Mouse (Mus musculus) hindbrain, embryonic 12.5 days (tissue): Measurements from ENCODE around the gene Slc4a4. TPM values are rescaled to one million over a fixed set of nuclear protein-coding genes. Genes with fewer than 3 reads are reported as not detected.

Experiments used
- ATAC-seq: fragments of 200-750 bp; cut with Nextera tagmentation; 2 replicates; pipeline ENCODE4 v1.8.0; 2017; ENCODE audit warnings: moderate TSS enrichment; ENCODE audit not compliant: low FRiP score
- H3K27ac ChIP-seq: fragments of 300-500 bp; sonication (generic); 2 replicates; pipeline ENCODE4 v1.5.1; 2016; ENCODE audit warnings: mild to moderate bottlenecking
- H3K27me3 ChIP-seq: fragments of 300-500 bp; sonication (generic); 2 replicates; pipeline ENCODE4 v1.6.1; 2016; ENCODE audit warnings: mild to moderate bottlenecking
- H3K36me3 ChIP-seq: fragments of 300-500 bp; sonication (generic); 2 replicates; pipeline ENCODE4 v1.6.1; 2016; ENCODE audit warnings: mild to moderate bottlenecking
- H3K4me1 ChIP-seq: fragments of 300-500 bp; sonication (generic); 2 replicates; pipeline ENCODE4 v1.6.1; 2016
- H3K4me2 ChIP-seq: fragments of 300-500 bp; sonication (generic); replicated peaks from 2 replicates; pipeline ENCODE4 v1.6.1; 2016; ENCODE audit warnings: mild to moderate bottlenecking
- H3K4me3 ChIP-seq: fragments of 300-500 bp; sonication (generic); 2 replicates; pipeline ENCODE4 v1.5.1; 2016; ENCODE audit warnings: mild to moderate bottlenecking
- H3K9ac ChIP-seq: fragments of 300-500 bp; sonication (generic); 2 replicates; pipeline ENCODE4 v1.6.1; 2016; ENCODE audit warnings: mild to moderate bottlenecking, moderate library complexity
- H3K9me3 ChIP-seq: fragments of 300-500 bp; sonication (generic); replicated peaks from 2 replicates; pipeline ENCODE4 v1.6.1; 2016; ENCODE audit warnings: mild to moderate bottlenecking
- WGBS: fragments of 180-500 bp; shearing (Covaris S2); methylation state at CpG from one replicate; pipeline ENCODE4 v1.1.7; 2016; 5-methylcytosine and 5-hydroxymethylcytosine counted together
- polyA plus RNA-seq: library from polyadenylated mRNA; unstranded; fragments of >200 nt; fragmentation: Nextera tagmentation; extraction: Ambion mirVana; gene quantifications from 2 replicates; pipeline ENCODE4 v1.2.1, GENCODE M21; 2016

The Slc4a4 gene
- polyA plus RNA-seq, 1 experiment from 2014 or later: 3.2 TPM

- no peaks in the 10 kb centered on the region for H3K9me3 ChIP-seq
- H3K36me3 ChIP-seq: no peaks in the 10 kb centered on the region
- H3K9ac ChIP-seq: no peak overlapping the region
- no peak overlapping the region for H3K27ac ChIP-seq
- H3K4me1 ChIP-seq: no peaks in the 10 kb centered on the region
- 90% methylated on average over 4 of the region's 4 CpGs for WGBS
- no peak overlapping the region for H3K4me3 ChIP-seq
- ATAC-seq: no peak
- H3K4me2 ChIP-seq: no peak overlapping the region
- no peaks in the 10 kb centered on the region for H3K27me3 ChIP-seq
Measured at GRCm38 (mm10) chr5:89033256-89033655, 146.6 kb downstream of the Slc4a4 start.

GRCm38 (mm10) chr5:89036147-89036546 lies 149.5 kb downstream of the Slc4a4 start:
- no peak for ATAC-seq
- no peak overlapping the region for H3K4me2 ChIP-seq
- no peaks in the 10 kb centered on the region for H3K36me3 ChIP-seq
- no peak overlapping the region for H3K4me3 ChIP-seq
- 52% methylated on average over 5 of the region's 5 CpGs for WGBS
- no peak overlapping the region for H3K9ac ChIP-seq
- H3K27me3 ChIP-seq: no peaks in the 10 kb centered on the region
- H3K27ac ChIP-seq: no peak overlapping the region
- H3K9me3 ChIP-seq: no peaks in the 10 kb centered on the region
- H3K4me1 ChIP-seq: no peaks in the 10 kb centered on the region

- Histone ChIP-seq H3K4me2 (no peak overlapping the region), H3K36me3 (no peaks in the 10 kb centered on the region), H3K4me3 (no peak overlapping the region), H3K9me3 (no peaks in the 10 kb centered on the region), H3K27ac (no peak overlapping the region), H3K4me1 (no peaks in the 10 kb centered on the region), H3K27me3 (no peaks in the 10 kb centered on the region), H3K9ac (no peak overlapping the region)
- WGBS: 77% methylated on average over 3 of the region's 3 CpGs
- no peak for ATAC-seq
Measured at GRCm38 (mm10) chr5:89040814-89041213, 154.2 kb downstream of the Slc4a4 start.

GRCm38 (mm10) chr5:89043846-89044245 lies 157.2 kb downstream of the Slc4a4 start:
- Histone ChIP-seq H3K4me1 (no peaks in the 10 kb centered on the region), H3K27me3 (no peaks in the 10 kb centered on the region), H3K36me3 (no peaks in the 10 kb centered on the region), H3K9ac (no peak overlapping the region), H3K9me3 (no peaks in the 10 kb centered on the region), H3K4me2 (no peak overlapping the region), H3K4me3 (no peak overlapping the region), H3K27ac (no peak overlapping the region)
- no peak for ATAC-seq
- WGBS: 71% methylated on average over 5 of the region's 5 CpGs

GRCm38 (mm10) chr5:89044801-89045200 lies 158.2 kb downstream of the Slc4a4 start:
- H3K36me3 ChIP-seq: no peaks in the 10 kb centered on the region
- no peak overlapping the region for H3K27ac ChIP-seq
- H3K4me3 ChIP-seq: no peak overlapping the region
- H3K4me2 ChIP-seq: no peak overlapping the region
- no peaks in the 10 kb centered on the region for H3K9me3 ChIP-seq
- no peaks in the 10 kb centered on the region for H3K27me3 ChIP-seq
- H3K4me1 ChIP-seq: no peaks in the 10 kb centered on the region
- no peak overlapping the region for H3K9ac ChIP-seq
- ATAC-seq: no peak
- 90% methylated on average over 5 of the region's 5 CpGs for WGBS

- ATAC-seq: no peak
- 81% methylated on average over 5 of the region's 5 CpGs for WGBS
Measured at GRCm38 (mm10) chr5:89051577-89051976, 165.0 kb downstream of the Slc4a4 start.

GRCm38 (mm10) chr5:89052230-89052629 lies 165.6 kb downstream of the Slc4a4 start:
- Histone ChIP-seq H3K9ac (no peak overlapping the region), H3K27ac (no peak overlapping the region), H3K4me1 (no peaks in the 10 kb centered on the region), H3K4me2 (no peak overlapping the region), H3K4me3 (no peak overlapping the region), H3K36me3 (no peaks in the 10 kb centered on the region), H3K9me3 (no peaks in the 10 kb centered on the region), H3K27me3 (no peaks in the 10 kb centered on the region)
- 91% methylated on average over 5 of the region's 5 CpGs for WGBS
- no peak for ATAC-seq

More at GRCm38 (mm10) chr5:89051577-89051976, 165.0 kb downstream of the Slc4a4 start:
- Histone ChIP-seq H3K36me3 (no peaks in the 10 kb centered on the region), H3K9ac (no peak overlapping the region), H3K4me2 (no peak overlapping the region), H3K27me3 (no peaks in the 10 kb centered on the region), H3K9me3 (no peaks in the 10 kb centered on the region), H3K27ac (no peak overlapping the region), H3K4me1 (no peaks in the 10 kb centered on the region), H3K4me3 (no peak overlapping the region)

GRCm38 (mm10) chr5:89055656-89056055 lies 169.0 kb downstream of the Slc4a4 start:
- Histone ChIP-seq H3K4me2 (no peak overlapping the region), H3K9me3 (no peaks in the 10 kb centered on the region), H3K27ac (no peak overlapping the region), H3K27me3 (no peaks in the 10 kb centered on the region), H3K36me3 (no peaks in the 10 kb centered on the region), H3K4me1 (no peaks in the 10 kb centered on the region), H3K4me3 (no peak overlapping the region), H3K9ac (no peak overlapping the region)
- WGBS: 81% methylated on average over 3 of the region's 3 CpGs
- ATAC-seq: no peak

GRCm38 (mm10) chr5:89056370-89056769 lies 169.8 kb downstream of the Slc4a4 start:
- Histone ChIP-seq H3K36me3 (no peaks in the 10 kb centered on the region), H3K9me3 (no peaks in the 10 kb centered on the region), H3K27me3 (no peaks in the 10 kb centered on the region), H3K9ac (no peak overlapping the region), H3K27ac (no peak overlapping the region), H3K4me2 (no peak overlapping the region), H3K4me1 (no peaks in the 10 kb centered on the region), H3K4me3 (no peak overlapping the region)
- ATAC-seq: no peak
- 91% methylated on average over 2 of the region's 2 CpGs for WGBS

- 88% methylated on average over 9 of the region's 9 CpGs for WGBS
- no peak overlapping the region for H3K4me2 ChIP-seq
- H3K27ac ChIP-seq: no peak overlapping the region
- no peaks in the 10 kb centered on the region for H3K27me3 ChIP-seq
- no peak overlapping the region for H3K4me3 ChIP-seq
- H3K9me3 ChIP-seq: no peaks in the 10 kb centered on the region
- H3K9ac ChIP-seq: no peak overlapping the region
- ATAC-seq: no peak
- no peaks in the 10 kb centered on the region for H3K36me3 ChIP-seq
- no peaks in the 10 kb centered on the region for H3K4me1 ChIP-seq
Measured at GRCm38 (mm10) chr5:89061097-89061496, 174.5 kb downstream of the Slc4a4 start.

GRCm38 (mm10) chr5:89062286-89062685 lies 175.7 kb downstream of the Slc4a4 start:
- ATAC-seq: no peak
- no peak overlapping the region for H3K4me3 ChIP-seq
- no peaks in the 10 kb centered on the region for H3K9me3 ChIP-seq
- no peak overlapping the region for H3K27ac ChIP-seq
- no peak overlapping the region for H3K4me2 ChIP-seq
- 87% methylated on average over 5 of the region's 5 CpGs for WGBS
- H3K36me3 ChIP-seq: no peaks in the 10 kb centered on the region
- no peak overlapping the region for H3K9ac ChIP-seq
- H3K4me1 ChIP-seq: no peaks in the 10 kb centered on the region
- no peaks in the 10 kb centered on the region for H3K27me3 ChIP-seq

- Histone ChIP-seq H3K36me3 (no peaks in the 10 kb centered on the region), H3K9ac (no peak overlapping the region), H3K27ac (no peak overlapping the region), H3K4me1 (no peaks in the 10 kb centered on the region), H3K9me3 (no peaks in the 10 kb centered on the region), H3K4me3 (no peak overlapping the region), H3K27me3 (no peaks in the 10 kb centered on the region), H3K4me2 (no peak overlapping the region)
- no peak for ATAC-seq
- WGBS: 79% methylated on average over 4 of the region's 4 CpGs
Measured at GRCm38 (mm10) chr5:89067111-89067510, 180.5 kb downstream of the Slc4a4 start.

- no peaks in the 10 kb centered on the region for H3K36me3 ChIP-seq
- WGBS: 97% methylated on average over 5 of the region's 5 CpGs
- H3K4me2 ChIP-seq: no peak overlapping the region
- H3K4me3 ChIP-seq: no peak overlapping the region
- H3K27me3 ChIP-seq: no peaks in the 10 kb centered on the region
- H3K9ac ChIP-seq: no peak overlapping the region
- no peak for ATAC-seq
- H3K9me3 ChIP-seq: no peaks in the 10 kb centered on the region
- no peaks in the 10 kb centered on the region for H3K4me1 ChIP-seq
- H3K27ac ChIP-seq: no peak overlapping the region
Measured at GRCm38 (mm10) chr5:89068072-89068471, 181.5 kb downstream of the Slc4a4 start.
